Mouse (Mus musculus) spleen, adult 12 weeks (tissue): ENCODE results near the gene Crtap.

Experiments
- DNase-seq: peaks from one replicate; pipeline ENCODE4 v3.0.0; 2022; ENCODE audit warnings: low spot score

Crtap gene

DNA sequence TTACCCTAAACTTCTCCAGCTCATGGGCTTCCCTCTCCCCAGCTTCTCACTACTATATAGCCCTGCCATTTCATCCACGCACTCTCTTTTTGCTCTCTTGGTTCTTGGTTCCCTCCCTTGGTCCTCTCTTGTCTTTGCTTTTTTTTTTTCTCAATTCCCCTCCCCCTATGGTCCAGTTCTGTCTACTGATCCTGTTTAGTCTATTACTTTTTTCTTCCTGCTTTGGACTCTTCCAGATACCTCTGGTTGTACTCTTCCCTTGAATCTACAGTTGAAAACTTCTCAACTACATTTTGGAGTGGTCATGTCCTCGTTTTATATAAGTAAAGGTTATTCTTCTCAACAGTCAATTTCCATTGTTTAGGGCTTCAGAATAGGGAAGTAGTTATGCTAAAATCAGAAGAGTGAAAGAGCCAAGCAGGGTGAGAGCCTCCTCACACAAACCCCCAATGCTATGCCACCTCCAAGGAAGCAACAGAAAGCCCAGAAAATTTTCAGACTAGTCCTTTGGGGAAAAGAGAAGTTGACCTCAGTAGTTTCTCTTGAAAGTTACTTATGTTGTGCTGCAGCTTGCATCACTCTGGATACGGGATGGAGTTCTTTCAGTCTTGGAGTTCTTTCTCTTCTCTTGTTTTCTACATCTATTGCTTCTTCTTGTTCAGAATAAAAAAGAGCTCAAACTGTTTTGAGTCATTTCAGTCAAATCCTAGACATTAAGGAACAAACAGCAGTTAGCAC lies 64.3 kb downstream of the Crtap start:
- no peak for DNase-seq
